Mouse (Mus musculus): Measurements from ENCODE around the gene Maml3. TPM values are rescaled to one million over a fixed set of nuclear protein-coding genes. Genes with fewer than 3 reads are reported as not detected.

Gene Maml3
- polyA plus RNA-seq, 1 experiment from 2014 or later: 0.65 TPM

DNA sequence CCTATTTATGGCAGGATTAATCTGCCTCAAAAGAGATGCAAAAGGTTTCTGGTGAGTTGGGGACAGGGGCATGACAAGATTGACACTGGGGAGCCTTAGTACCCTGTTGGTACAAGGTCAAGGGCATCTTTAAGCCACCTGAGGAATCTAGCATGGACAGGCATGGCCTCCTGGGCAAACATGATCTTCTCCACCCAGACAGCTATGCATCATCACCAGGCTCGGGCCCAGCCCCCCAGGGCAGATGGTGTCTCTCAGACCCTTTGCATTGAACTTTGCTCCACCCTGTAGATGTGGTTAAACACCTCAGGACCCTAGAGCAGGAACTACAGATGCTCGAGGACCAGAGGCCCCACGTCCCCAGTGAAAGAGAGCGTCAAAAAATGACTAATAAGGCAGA, 444.8 kb downstream of the Maml3 start, which contains the start of gene Mgst2:
TSS of gene Mgst2 (plus strand) at position 301 of the 400 bp plus-strand sequence.
- Histone ChIP-seq H3K9me3 (ENCODE audit: low read length) (no peaks in the 10 kb centered on the region), H3K4me1 (ENCODE audit: insufficient read depth) (peaks cover 34% of the 10 kb centered on the region), H3K27ac (ENCODE audit: low read depth) (peak within 1 kb of the TSS; percentile 76), H3K36me3 (replicated peaks; ENCODE audit: insufficient read depth, low read length) (no peaks in the 10 kb centered on the region), H3K9ac (replicated peaks) (peak within 1 kb of the TSS; percentile 60), H3K4me2 (ENCODE audit: low read depth, low read length) (peak within 1 kb of the TSS; percentile 60), H3K4me3 (ENCODE audit: low read depth, low read length) (peak within 1 kb of the TSS; percentile 38), H3K27me3 (ENCODE audit: insufficient read depth, low read length) (no peaks in the 10 kb centered on the region)
- 40% methylated on average over 4 of the region's 4 CpGs for WGBS (ENCODE audit: insufficient replicate concordance)
- ATAC-seq: no peak
- DNase-seq: no peak
- TF ChIP-seq EP300 (IDR thresholded peaks at IDR 0.05; ENCODE audit: low read depth) (no peak), CTCF (IDR thresholded peaks at IDR 0.05; ENCODE audit: low read depth) (no peak)

DNA sequence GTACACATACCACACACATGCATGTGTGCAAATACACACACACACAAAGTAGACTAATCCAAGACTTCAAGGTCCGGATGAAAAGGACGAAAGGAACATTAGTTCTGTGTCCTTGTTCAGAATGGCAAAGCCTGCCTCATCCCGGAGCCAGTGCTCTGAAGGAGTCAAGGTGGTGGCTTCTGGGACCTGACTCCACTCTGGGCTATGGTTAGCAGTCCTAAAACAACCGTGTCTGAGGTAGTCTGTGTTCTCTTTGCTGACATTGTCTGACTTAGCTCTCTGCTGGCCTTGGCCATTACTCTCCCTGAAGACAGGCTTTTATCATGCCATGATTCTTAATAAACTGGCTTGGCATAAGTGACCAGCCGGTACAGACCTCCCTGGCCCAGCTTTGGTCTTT, 445.5 kb downstream of the Maml3 start:
- TF ChIP-seq EP300 (IDR thresholded peaks at IDR 0.05; ENCODE audit: low read depth) (no peak), CTCF (IDR thresholded peaks at IDR 0.05; ENCODE audit: low read depth) (no peak)
- Histone ChIP-seq H3K9me3 (ENCODE audit: low read length) (no peaks in the 10 kb centered on the region), H3K4me2 (ENCODE audit: low read depth, low read length) (no peak overlapping the region), H3K27ac (ENCODE audit: low read depth) (no peak overlapping the region), H3K27me3 (ENCODE audit: insufficient read depth, low read length) (no peaks in the 10 kb centered on the region), H3K4me1 (ENCODE audit: insufficient read depth) (peaks cover 34% of the 10 kb centered on the region), H3K4me3 (ENCODE audit: low read depth, low read length) (no peak overlapping the region), H3K9ac (replicated peaks) (no peak overlapping the region), H3K36me3 (replicated peaks; ENCODE audit: insufficient read depth, low read length) (no peaks in the 10 kb centered on the region)
- DNase-seq: no peak
- 83% methylated on average over 5 of the region's 5 CpGs for WGBS (ENCODE audit: insufficient replicate concordance)
- no peak for ATAC-seq

DNA sequence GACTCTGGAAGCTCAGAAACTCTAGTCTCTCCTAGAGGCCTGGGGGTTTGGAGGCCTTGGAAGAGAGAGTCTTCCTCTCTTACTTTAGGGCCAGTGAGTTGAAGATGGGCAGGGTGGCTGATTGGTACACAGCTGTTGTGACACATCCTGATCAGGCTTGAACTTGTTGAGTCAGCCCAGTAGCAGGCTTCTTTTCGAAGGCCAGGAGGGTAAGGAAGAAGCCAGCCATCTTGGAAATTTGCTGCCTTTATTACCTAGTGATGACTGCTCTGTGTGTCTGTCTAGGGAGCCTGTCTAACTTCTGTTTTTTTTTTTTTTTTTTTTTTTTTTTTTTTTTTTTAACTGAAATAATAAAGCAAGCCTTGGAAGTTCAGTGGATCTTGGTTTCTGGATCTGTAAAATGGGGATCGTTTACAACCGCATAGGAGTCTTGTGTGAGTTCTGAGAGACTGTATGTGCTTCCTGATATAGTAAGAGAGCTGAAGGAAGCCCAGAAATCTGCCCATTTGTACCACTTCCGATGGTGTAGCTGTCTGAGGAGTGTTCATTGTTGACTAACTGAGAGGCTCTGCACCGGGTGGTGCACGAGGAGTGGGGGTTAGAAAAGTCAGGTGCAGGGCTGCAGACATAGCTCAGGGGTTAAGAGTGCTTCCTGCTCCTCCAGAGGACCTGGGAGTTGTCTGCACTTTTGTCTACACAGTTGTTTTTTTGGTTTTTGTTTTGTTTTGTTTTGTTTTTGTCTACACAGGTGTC, 450.4 kb downstream of the Maml3 start:
- Histone ChIP-seq H3K27me3 (ENCODE audit: insufficient read depth, low read length) (no peaks in the 10 kb centered on the region), H3K4me1 (ENCODE audit: insufficient read depth) (peaks cover 9% of the 10 kb centered on the region), H3K27ac (ENCODE audit: low read depth) (peak overlapping the region; percentile 76), H3K9ac (replicated peaks) (no peak overlapping the region), H3K9me3 (ENCODE audit: low read length) (no peaks in the 10 kb centered on the region), H3K4me3 (ENCODE audit: low read depth, low read length) (no peak overlapping the region), H3K4me2 (ENCODE audit: low read depth, low read length) (no peak overlapping the region), H3K36me3 (replicated peaks; ENCODE audit: insufficient read depth, low read length) (no peaks in the 10 kb centered on the region)
- DNase-seq (peak; percentile 32), ATAC-seq (no peak)
- no peak for TF ChIP-seq CTCF (IDR thresholded peaks at IDR 0.05; ENCODE audit: low read depth)
- WGBS (ENCODE audit: insufficient replicate concordance): 32% methylated on average over 6 of the region's 6 CpGs

DNA sequence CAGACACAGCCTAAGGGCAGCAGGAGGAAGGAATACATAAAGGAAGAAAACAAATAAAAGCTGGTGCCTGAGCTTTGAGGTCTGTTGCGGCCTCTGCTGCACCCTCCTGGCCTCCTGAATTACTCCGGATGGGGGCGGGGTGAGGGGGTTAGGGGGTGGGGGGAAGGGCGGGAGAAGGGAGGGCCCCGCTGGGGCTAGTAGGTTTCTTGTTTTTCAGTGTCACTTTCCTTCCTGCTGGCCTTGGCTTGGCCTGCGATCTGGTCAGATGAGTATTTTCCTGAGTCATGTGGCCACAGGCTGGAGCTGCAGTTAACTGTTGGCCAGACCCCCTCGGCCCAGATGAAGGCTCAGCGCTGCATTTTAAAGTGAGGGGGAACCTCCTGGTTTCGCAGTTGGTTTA, 452.2 kb downstream of the Maml3 start:
- WGBS (ENCODE audit: insufficient replicate concordance): 2% methylated on average over 8 of the region's 9 CpGs
- H3K27ac ChIP-seq (ENCODE audit: low read depth): peak overlapping the region; percentile 76
- H3K4me2 ChIP-seq (ENCODE audit: low read depth, low read length): peak overlapping the region; percentile 71
- H3K9ac ChIP-seq (replicated peaks): peak overlapping the region; percentile 46
- H3K4me1 ChIP-seq (ENCODE audit: insufficient read depth): peaks cover 11% of the 10 kb centered on the region
- no peaks in the 10 kb centered on the region for H3K9me3 ChIP-seq (ENCODE audit: low read length)
- peak overlapping the region; percentile 33 for H3K4me3 ChIP-seq (ENCODE audit: low read depth, low read length)
- TF ChIP-seq EP300 (IDR thresholded peaks at IDR 0.05; ENCODE audit: low read depth): no peak
- TF ChIP-seq CTCF (IDR thresholded peaks at IDR 0.05; ENCODE audit: low read depth): no peak
- peak; percentile 81 for ATAC-seq
- peak; percentile 74 for DNase-seq
- H3K27me3 ChIP-seq (ENCODE audit: insufficient read depth, low read length): no peaks in the 10 kb centered on the region
- no peaks in the 10 kb centered on the region for H3K36me3 ChIP-seq (replicated peaks; ENCODE audit: insufficient read depth, low read length)

DNA sequence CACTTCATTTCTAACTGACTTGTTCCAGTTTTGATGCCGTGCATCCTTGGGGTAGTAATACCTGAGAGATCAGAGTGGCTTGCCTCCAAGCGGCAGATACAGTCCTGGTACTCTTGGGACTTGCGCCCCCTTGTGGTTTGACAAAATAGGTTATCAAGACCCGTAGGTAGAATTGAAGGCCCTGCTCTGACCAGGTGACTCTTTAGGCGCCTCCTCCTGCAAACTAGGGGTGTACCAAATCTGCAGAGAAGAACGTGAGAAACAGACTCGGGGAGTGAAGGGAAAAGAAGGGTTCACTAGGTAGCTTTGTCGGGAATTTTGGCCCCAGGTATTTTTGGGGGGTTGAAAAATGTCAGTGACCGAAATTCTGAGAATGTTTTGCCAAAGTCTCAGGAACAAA, 452.6 kb downstream of the Maml3 start:
- Histone ChIP-seq H3K27me3 (ENCODE audit: insufficient read depth, low read length) (no peaks in the 10 kb centered on the region), H3K9me3 (ENCODE audit: low read length) (no peaks in the 10 kb centered on the region), H3K9ac (replicated peaks) (peak overlapping the region; percentile 46), H3K4me3 (ENCODE audit: low read depth, low read length) (peak overlapping the region; percentile 33), H3K4me2 (ENCODE audit: low read depth, low read length) (peak overlapping the region; percentile 71), H3K27ac (ENCODE audit: low read depth) (peak overlapping the region; percentile 76), H3K4me1 (ENCODE audit: insufficient read depth) (peaks cover 11% of the 10 kb centered on the region), H3K36me3 (replicated peaks; ENCODE audit: insufficient read depth, low read length) (no peaks in the 10 kb centered on the region)
- ATAC-seq (peak; percentile 87), DNase-seq (peak; percentile 85)
- TF ChIP-seq CTCF (IDR thresholded peaks at IDR 0.05; ENCODE audit: low read depth): peak; percentile 89
- TF ChIP-seq EP300 (IDR thresholded peaks at IDR 0.05; ENCODE audit: low read depth): 0 out of 2 replicates have a peak, but pooled peaks have one; percentile 4
- 2% methylated on average over 9 of the region's 9 CpGs for WGBS (ENCODE audit: insufficient replicate concordance)

DNA sequence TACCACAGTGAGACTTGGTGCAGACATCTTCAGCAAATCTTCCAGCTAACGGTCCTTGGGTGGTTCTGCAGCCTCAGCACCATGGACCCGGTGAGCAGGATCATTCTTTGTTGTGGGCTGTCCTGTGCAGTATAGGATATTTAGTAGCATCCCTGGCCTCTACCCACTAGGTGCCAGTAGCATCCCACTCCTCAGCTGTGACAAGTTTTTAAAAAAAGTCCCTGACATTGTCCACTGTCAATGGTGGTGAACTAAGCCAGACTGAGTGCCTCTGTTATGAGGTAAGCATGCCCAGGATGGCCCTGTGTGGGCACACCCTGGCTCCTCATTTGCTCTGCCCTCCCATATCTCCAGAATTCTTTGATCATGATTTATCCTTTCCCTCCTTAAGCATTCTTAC, 453.7 kb downstream of the Maml3 start:
- H3K9me3 ChIP-seq (ENCODE audit: low read length): no peaks in the 10 kb centered on the region
- no peaks in the 10 kb centered on the region for H3K36me3 ChIP-seq (replicated peaks; ENCODE audit: insufficient read depth, low read length)
- no peaks in the 10 kb centered on the region for H3K27me3 ChIP-seq (ENCODE audit: insufficient read depth, low read length)
- H3K27ac ChIP-seq (ENCODE audit: low read depth): no peak overlapping the region
- peaks cover 11% of the 10 kb centered on the region for H3K4me1 ChIP-seq (ENCODE audit: insufficient read depth)
- no peak for TF ChIP-seq EP300 (IDR thresholded peaks at IDR 0.05; ENCODE audit: low read depth)
- peak; percentile 27 for TF ChIP-seq CTCF (IDR thresholded peaks at IDR 0.05; ENCODE audit: low read depth)
- WGBS (ENCODE audit: insufficient replicate concordance): 81% methylated on average over 2 of the region's 2 CpGs
- H3K9ac ChIP-seq (replicated peaks): no peak overlapping the region
- no peak for DNase-seq
- no peak overlapping the region for H3K4me2 ChIP-seq (ENCODE audit: low read depth, low read length)
- no peak for ATAC-seq
- H3K4me3 ChIP-seq (ENCODE audit: low read depth, low read length): no peak overlapping the region
